Mouse (Mus musculus) ES-E14 (cell line): Measurements from ENCODE around the gene Ccdc137. TPM values are rescaled to one million over a fixed set of nuclear protein-coding genes. Genes with fewer than 3 reads are reported as not detected.

Source experiments
- DNase-seq: peaks from one replicate; pipeline ENCODE4 v3.0.0-alpha.2; 2013; ENCODE audit warnings: low read depth, low spot score
- H3K27ac ChIP-seq: 2 replicates; pipeline ENCODE4 v1.5.1; 2012; ENCODE audit warnings: low read depth, mild to moderate bottlenecking, low read length, moderate library complexity, mixed read lengths; ENCODE audit not compliant: poor library complexity, insufficient read depth, severe bottlenecking
- H3K36me3 ChIP-seq: 2 replicates; pipeline ENCODE4 v1.6.1; 2012; ENCODE audit warnings: mild to moderate bottlenecking, low read length, moderate library complexity, mixed read lengths; ENCODE audit not compliant: control insufficient read depth, poor library complexity, insufficient read depth, severe bottlenecking
- H3K4me1 ChIP-seq, 2 experiments: fragments of 150-350 bp in 1 of 2; sonication (generic) in 1 of 2; 2 replicates each; pipeline ENCODE4 v1.6.1; 2012; ENCODE audit warnings: low read length in 2 of 2, mild to moderate bottlenecking in 1 of 2, mixed read lengths in 1 of 2; ENCODE audit not compliant: control insufficient read depth in 2 of 2, insufficient read depth in 2 of 2, poor library complexity in 1 of 2
- H3K4me3 ChIP-seq, 2 experiments: fragments of 150-350 bp in 1 of 2; sonication (generic) in 1 of 2; 2 replicates each; pipeline ENCODE4 v1.5.1; 2012; ENCODE audit warnings: low read length in 2 of 2, low read depth in 1 of 2, mild to moderate bottlenecking in 1 of 2, mixed read lengths in 1 of 2; ENCODE audit not compliant: insufficient read depth in 1 of 2, poor library complexity in 1 of 2, severe bottlenecking in 1 of 2
- H3K9ac ChIP-seq: 2 replicates; pipeline ENCODE4 v1.6.1; 2012; ENCODE audit warnings: low read depth, mild to moderate bottlenecking, low read length, mixed read lengths; ENCODE audit not compliant: poor library complexity, insufficient read depth, severe bottlenecking
- H3K9me3 ChIP-seq: fragments of 150-350 bp; sonication (generic); 2 replicates; pipeline ENCODE4 v1.6.1; 2012; ENCODE audit warnings: low read depth, mild to moderate bottlenecking, low read length; ENCODE audit not compliant: control insufficient read depth, insufficient read depth
- CHD2 ChIP-seq: IDR thresholded peaks from 2 replicates; pipeline ENCODE4 v1.6.1; 2014; ENCODE audit warnings: mild to moderate bottlenecking, low read depth, low read length, inconsistent platforms
- HCFC1 ChIP-seq: IDR thresholded peaks from 2 replicates; pipeline ENCODE4 v1.6.1; 2012; ENCODE audit warnings: low read length, inconsistent platforms, borderline replicate concordance; ENCODE audit not compliant: insufficient read depth
- MAFK ChIP-seq: IDR thresholded peaks from 2 replicates; pipeline ENCODE4 v1.6.1; 2014; ENCODE audit warnings: mild to moderate bottlenecking, low read depth, low read length, inconsistent platforms; ENCODE audit not compliant: insufficient read depth
- ZC3H11A ChIP-seq: IDR thresholded peaks from 2 replicates; pipeline ENCODE4 v1.6.1; 2012; ENCODE audit warnings: low read depth, mild to moderate bottlenecking, inconsistent platforms, low read length, borderline replicate concordance
- ZNF384 ChIP-seq: IDR thresholded peaks from 2 replicates; pipeline ENCODE4 v1.6.1; 2012; ENCODE audit warnings: low read depth, low read length, inconsistent platforms
- in situ Hi-C, 2 experiments: fragments of 600-800 bp; cut with MboI; formaldehyde crosslinking; loops; one replicate each; pipeline ENCODE4 v1.15.1; 2025; ENCODE audit warnings: low sequenced_read_pairs in 2 of 2, inconsistent platforms in 1 of 2; ENCODE audit not compliant: unreplicated experiment in 2 of 2
- total RNA-seq: library from RNA; depleted of rRNA; stranded (reverse); fragments of 300-350 nt; gene quantifications from 2 replicates; pipeline ENCODE4 v1.2.3, GENCODE M21; 2012

Gene Ccdc137
- total RNA-seq, 1 experiment: 24.6 TPM

- no peak overlapping the region for H3K27ac ChIP-seq
- in situ Hi-C loops: no loop called here
- TF ChIP-seq MAFK (no peak), CHD2 (no peak), ZNF384 (no peak), HCFC1 (no peak), ZC3H11A (no peak)
- DNase-seq: no peak
- no peak overlapping the region for H3K4me3 ChIP-seq
- H3K36me3 ChIP-seq: peaks cover 29% of the 10 kb centered on the region
- peaks cover 2 to 5% of the 10 kb centered on the region in 2 experiments; a peak in 1 of 4 replicates for H3K4me1 ChIP-seq
- no peaks in the 10 kb centered on the region for H3K9me3 ChIP-seq
- H3K9ac ChIP-seq: no peak overlapping the region
Measured at GRCm38 (mm10) chr11:120472052-120472451, 14.1 kb downstream of the Ccdc137 start.

- no peak for DNase-seq
- Histone ChIP-seq H3K9ac (peak overlapping the region; percentile 4; the same call in 1 of the 2 replicates), H3K4me3 (peak overlapping the region; percentile 84 to 94; a peak in 3 of 4 replicates), H3K4me1 (peaks cover 3 to 5% of the 10 kb centered on the region in 2 experiments; a peak in 2 of 4 replicates), H3K27ac (no peak overlapping the region; the same call in 1 of the 2 replicates), H3K36me3 (peaks cover 48% of the 10 kb centered on the region), H3K9me3 (no peaks in the 10 kb centered on the region)
- no peak for TF ChIP-seq MAFK
- no peak for TF ChIP-seq ZNF384
- in situ Hi-C loops: no loop called here
Measured at GRCm38 (mm10) chr11:120483448-120483934, 25.6 kb downstream of the Ccdc137 start.

DNA sequence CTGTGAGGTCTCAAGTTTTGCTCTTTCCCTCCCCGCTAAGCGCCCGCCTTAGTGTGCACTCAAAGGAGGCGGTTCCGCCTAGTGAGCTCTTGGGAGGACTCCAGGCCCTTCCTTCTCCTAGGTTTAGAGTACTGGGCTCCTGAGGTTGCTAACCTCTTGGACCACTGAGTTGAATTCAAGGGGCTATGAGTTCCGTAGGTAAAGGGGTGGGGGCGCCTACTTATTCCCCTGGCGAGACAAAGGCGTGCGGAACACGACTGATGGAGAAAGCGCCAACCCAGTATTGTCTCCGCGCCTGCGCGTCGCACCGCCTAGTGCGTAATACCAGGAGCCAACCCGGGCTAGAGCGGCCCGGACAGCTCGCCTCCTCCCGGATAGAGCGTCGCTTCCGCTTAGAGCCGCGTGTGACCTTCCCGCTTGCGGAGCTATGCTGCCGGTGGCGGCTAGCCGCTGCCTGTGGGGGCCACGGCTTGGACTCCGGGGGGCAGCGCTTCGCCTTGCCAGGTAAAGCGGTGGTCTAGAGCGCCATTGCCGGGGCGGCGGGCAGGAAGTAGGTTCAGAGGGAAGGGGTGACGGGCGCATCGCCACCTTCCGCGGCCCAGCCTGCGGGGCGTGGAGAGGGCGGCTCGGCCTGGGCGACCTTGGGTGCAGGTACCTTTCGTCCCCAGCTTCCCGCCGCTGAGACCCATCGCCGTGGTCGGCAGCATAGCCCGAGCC, 26.5 kb downstream of the Ccdc137 start, which contains the start of gene Mrpl12:
TSS of gene Mrpl12 (plus strand) at position 349 of the 717 bp plus-strand sequence.
- TF ChIP-seq ZNF384 (no peak), CHD2 (no peak), HCFC1 (peak; percentile 85)
- no peaks in the 10 kb centered on the region for H3K9me3 ChIP-seq
- peak; percentile 87 for DNase-seq
- peak within 1 kb of the TSS; percentile 84 to 94 for H3K4me3 ChIP-seq
- H3K4me1 ChIP-seq: peaks cover 3 to 7% of the 10 kb centered on the region in 2 experiments; a peak in 2 of 4 replicates
- H3K27ac ChIP-seq: peak within 1 kb of the TSS; percentile 69
- in situ Hi-C loops: no loop called here
- peak within 1 kb of the TSS; percentile 96 for H3K9ac ChIP-seq
- peaks cover 45% of the 10 kb centered on the region for H3K36me3 ChIP-seq

- Histone ChIP-seq H3K4me1 (peaks cover 3 to 9% of the 10 kb centered on the region in 2 experiments; a peak in 2 of 4 replicates), H3K9ac (peak overlapping the region; percentile 96), H3K9me3 (no peaks in the 10 kb centered on the region), H3K4me3 (peak overlapping the region; percentile 84 to 94), H3K36me3 (peaks cover 41% of the 10 kb centered on the region), H3K27ac (peak overlapping the region; percentile 69; the same call in 1 of the 2 replicates)
- TF ChIP-seq CHD2 (no peak), ZNF384 (no peak), HCFC1 (no peak), MAFK (no peak), ZC3H11A (no peak)
- DNase-seq: no peak
- in situ Hi-C loops: no loop called here
Measured at GRCm38 (mm10) chr11:120485251-120485650, 27.3 kb downstream of the Ccdc137 start.
